Mouse (Mus musculus): ENCODE data around the gene Hspa2.
"Not testable (repeated sequence)": the region's sequence is repeated elsewhere in the genome, so short reads cannot be mapped to it uniquely, and the experiment has no call there.

Gene Hspa2

GRCm38 (mm10) chr12:76435549-76435948, 31.6 kb downstream of the Hspa2 start:
- DNase-seq, result no peak

GRCm38 (mm10) chr12:76443488-76443887, 39.5 kb downstream of the Hspa2 start:
- not testable (repeated sequence) for DNase-seq

- DNase-seq, result peak; percentile 4
Observed at GRCm38 (mm10) chr12:76444359-76444772, 40.4 kb downstream of the Hspa2 start.

- DNase-seq, result no peak
Observed at GRCm38 (mm10) chr12:76444862-76445261, 40.9 kb downstream of the Hspa2 start.

- DNase-seq, result no peak
Observed at GRCm38 (mm10) chr12:76446201-76446600, 42.2 kb downstream of the Hspa2 start.

GRCm38 (mm10) chr12:76448127-76448526, 44.2 kb downstream of the Hspa2 start:
- DNase-seq, result no peak

GRCm38 (mm10) chr12:76452203-76452602, 48.2 kb downstream of the Hspa2 start:
- DNase-seq, result no peak
